Mouse (Mus musculus): ENCODE measurements around the gene Inpp5e.

DNA sequence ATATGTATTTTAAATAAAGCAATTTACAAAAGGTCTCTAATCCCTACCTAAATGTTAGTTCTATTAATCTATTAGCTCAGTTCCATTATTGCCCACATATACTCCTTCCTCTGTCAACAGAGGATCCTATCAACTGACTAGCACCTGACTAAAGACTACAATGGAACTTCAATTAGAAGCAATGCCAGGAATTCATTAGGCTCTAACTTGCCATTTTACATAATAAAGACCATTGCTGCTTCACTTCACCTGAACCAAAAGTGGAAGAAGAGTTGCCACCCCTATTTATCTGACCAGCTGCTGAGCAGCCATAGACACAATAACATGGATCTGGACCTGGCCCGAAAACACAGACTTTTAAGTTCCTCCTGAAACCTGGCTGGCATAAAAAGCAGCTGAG, 33.8 kb upstream of the Inpp5e start:
- TF ChIP-seq CTCF (IDR thresholded peaks at IDR 0.05; ENCODE audit: extremely low read depth, insufficient read depth, low read length) = no peak
- no peak for TF ChIP-seq POLR2A (IDR thresholded peaks at IDR 0.05; ENCODE audit: extremely low read depth, insufficient read depth, low read length)
